Mouse (Mus musculus): ENCODE measurements around the gene Trim62. TPM values are rescaled to one million over a fixed set of nuclear protein-coding genes. Genes with fewer than 3 reads are reported as not detected.

Trim62 gene
- 3.8 and 4.0 TPM in 2 replicates for polyA plus RNA-seq (2011; ENCODE audit: insufficient read length, low read depth, missing spikeins)

GRCm38 (mm10) chr4:128883379-128883781 lies at the start of gene Trim62:
Gene Trim62, plus strand, starts transcription at chr4:128883580.
- Histone ChIP-seq H3K4me1 (ENCODE audit: control insufficient read depth, insufficient read depth, low read length) (no peaks in the 10 kb centered on the region), H3K4me3 (ENCODE audit: insufficient read depth, low read length) (peak within 1 kb of the TSS; percentile 69), H3K27ac (ENCODE audit: insufficient read depth, low read length) (no peak within 1 kb of the TSS)
- TF ChIP-seq CTCF (IDR thresholded peaks at IDR 0.05; ENCODE audit: borderline replicate concordance, insufficient read depth, low read length) (no peak), POLR2A (IDR thresholded peaks at IDR 0.05; ENCODE audit: low read depth, low read length) (peak; percentile 81)

- Histone ChIP-seq H3K27ac (ENCODE audit: insufficient read depth, low read length) (no peak overlapping the region), H3K4me3 (ENCODE audit: insufficient read depth, low read length) (no peak overlapping the region), H3K4me1 (ENCODE audit: control insufficient read depth, insufficient read depth, low read length) (peaks cover 4% of the 10 kb centered on the region; the same call in 1 of the 2 replicates)
- no peak for TF ChIP-seq POLR2A (IDR thresholded peaks at IDR 0.05; ENCODE audit: low read depth, low read length)
- TF ChIP-seq CTCF (IDR thresholded peaks at IDR 0.05; ENCODE audit: borderline replicate concordance, insufficient read depth, low read length) = no peak
These were observed 45.2 kb upstream of the Trim62 start for GRCm38 (mm10) chr4:128838202-128838601.

GRCm38 (mm10) chr4:128839811-128840738 lies 43.3 kb upstream of the Trim62 start:
- Histone ChIP-seq H3K4me3 (ENCODE audit: insufficient read depth, low read length) (no peak overlapping the region), H3K4me1 (ENCODE audit: control insufficient read depth, insufficient read depth, low read length) (peaks cover 4% of the 10 kb centered on the region; the same call in 1 of the 2 replicates), H3K27ac (ENCODE audit: insufficient read depth, low read length) (peak overlapping the region; percentile 61)
- no peak for TF ChIP-seq POLR2A (IDR thresholded peaks at IDR 0.05; ENCODE audit: low read depth, low read length)
- TF ChIP-seq CTCF (IDR thresholded peaks at IDR 0.05; ENCODE audit: borderline replicate concordance, insufficient read depth, low read length) = no peak

- Histone ChIP-seq H3K4me1 (ENCODE audit: control insufficient read depth, insufficient read depth, low read length) (peaks cover 4% of the 10 kb centered on the region; the same call in 1 of the 2 replicates), H3K4me3 (ENCODE audit: insufficient read depth, low read length) (no peak overlapping the region), H3K27ac (ENCODE audit: insufficient read depth, low read length) (no peak overlapping the region)
- TF ChIP-seq CTCF (IDR thresholded peaks at IDR 0.05; ENCODE audit: borderline replicate concordance, insufficient read depth, low read length) (no peak), POLR2A (IDR thresholded peaks at IDR 0.05; ENCODE audit: low read depth, low read length) (no peak)
These were observed 42.1 kb upstream of the Trim62 start for GRCm38 (mm10) chr4:128841259-128841658.

- Histone ChIP-seq H3K27ac (ENCODE audit: insufficient read depth, low read length) (no peak overlapping the region), H3K4me3 (ENCODE audit: insufficient read depth, low read length) (no peak overlapping the region), H3K4me1 (ENCODE audit: control insufficient read depth, insufficient read depth, low read length) (peaks cover 4% of the 10 kb centered on the region; the same call in 1 of the 2 replicates)
- TF ChIP-seq CTCF (IDR thresholded peaks at IDR 0.05; ENCODE audit: borderline replicate concordance, insufficient read depth, low read length) = no peak
- no peak for TF ChIP-seq POLR2A (IDR thresholded peaks at IDR 0.05; ENCODE audit: low read depth, low read length)
These were observed 38.8 kb upstream of the Trim62 start for GRCm38 (mm10) chr4:128844566-128844965.

GRCm38 (mm10) chr4:128845367-128845973 lies 37.9 kb upstream of the Trim62 start:
- Histone ChIP-seq H3K27ac (ENCODE audit: insufficient read depth, low read length) (no peak overlapping the region), H3K4me1 (ENCODE audit: control insufficient read depth, insufficient read depth, low read length) (no peaks in the 10 kb centered on the region), H3K4me3 (ENCODE audit: insufficient read depth, low read length) (no peak overlapping the region)
- no peak for TF ChIP-seq CTCF (IDR thresholded peaks at IDR 0.05; ENCODE audit: borderline replicate concordance, insufficient read depth, low read length)
- TF ChIP-seq POLR2A (IDR thresholded peaks at IDR 0.05; ENCODE audit: low read depth, low read length) = no peak

- Histone ChIP-seq H3K4me3 (ENCODE audit: insufficient read depth, low read length) (no peak overlapping the region), H3K27ac (ENCODE audit: insufficient read depth, low read length) (no peak overlapping the region), H3K4me1 (ENCODE audit: control insufficient read depth, insufficient read depth, low read length) (no peaks in the 10 kb centered on the region)
- TF ChIP-seq POLR2A (IDR thresholded peaks at IDR 0.05; ENCODE audit: low read depth, low read length) (no peak), CTCF (IDR thresholded peaks at IDR 0.05; ENCODE audit: borderline replicate concordance, insufficient read depth, low read length) (no peak)
These were observed 34.4 kb upstream of the Trim62 start for GRCm38 (mm10) chr4:128848961-128849360.

GRCm38 (mm10) chr4:128849686-128850085 lies 33.7 kb upstream of the Trim62 start:
- no peak overlapping the region for H3K27ac ChIP-seq (ENCODE audit: insufficient read depth, low read length)
- no peak overlapping the region for H3K4me3 ChIP-seq (ENCODE audit: insufficient read depth, low read length)
- H3K4me1 ChIP-seq (ENCODE audit: control insufficient read depth, insufficient read depth, low read length) = no peaks in the 10 kb centered on the region
- TF ChIP-seq POLR2A (IDR thresholded peaks at IDR 0.05; ENCODE audit: low read depth, low read length) (no peak), CTCF (IDR thresholded peaks at IDR 0.05; ENCODE audit: borderline replicate concordance, insufficient read depth, low read length) (no peak)

GRCm38 (mm10) chr4:128852266-128852887 lies 31.0 kb upstream of the Trim62 start:
- TF ChIP-seq CTCF (IDR thresholded peaks at IDR 0.05; ENCODE audit: borderline replicate concordance, insufficient read depth, low read length) (no peak), POLR2A (IDR thresholded peaks at IDR 0.05; ENCODE audit: low read depth, low read length) (no peak)
- Histone ChIP-seq H3K27ac (ENCODE audit: insufficient read depth, low read length) (no peak overlapping the region), H3K4me1 (ENCODE audit: control insufficient read depth, insufficient read depth, low read length) (no peaks in the 10 kb centered on the region), H3K4me3 (ENCODE audit: insufficient read depth, low read length) (no peak overlapping the region)
